Mouse (Mus musculus): ENCODE results near the gene Kantr.
"Not testable (repeated sequence)": the region's sequence is repeated elsewhere in the genome, so short reads cannot be mapped to it uniquely, and the experiment has no call there.

The Kantr gene

DNA sequence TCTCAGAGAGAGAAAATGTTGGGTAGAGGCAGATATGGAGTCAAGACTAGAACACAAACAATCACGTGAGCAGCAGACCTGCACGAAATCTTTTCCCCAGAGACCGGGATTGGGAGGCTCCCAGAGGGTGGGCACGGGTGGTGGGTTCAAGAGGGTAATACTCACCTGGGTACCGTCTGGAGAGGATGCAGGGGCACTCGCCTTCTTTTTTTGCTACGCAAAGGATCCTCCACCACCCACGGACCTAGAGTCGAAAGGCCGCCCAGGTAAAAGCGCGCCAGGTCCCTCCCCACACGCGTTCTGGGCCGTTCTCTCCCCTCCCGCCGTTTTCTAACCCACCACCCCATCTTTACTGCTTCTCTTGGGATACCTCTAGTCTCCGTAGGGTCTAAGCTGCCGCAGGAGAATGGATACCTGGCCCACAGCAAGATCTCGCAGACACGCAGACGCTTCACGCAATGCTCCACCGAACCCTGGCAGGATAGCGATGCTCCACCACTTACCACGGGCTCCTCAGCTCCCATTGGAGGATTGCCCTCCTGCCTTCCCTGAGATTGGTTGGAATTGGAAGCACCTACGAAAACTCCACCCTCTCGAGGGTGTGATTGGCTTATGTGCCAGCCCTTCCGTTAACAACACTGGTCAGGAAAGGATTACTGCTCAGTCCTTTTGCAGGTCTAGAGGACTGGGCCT, at the start of gene Kantr:
TSS of gene Kantr (minus strand) at position 500 of the 693 bp plus-strand sequence.
- in situ Hi-C loops (cut with MboI, MseI), result no loop called here

DNA sequence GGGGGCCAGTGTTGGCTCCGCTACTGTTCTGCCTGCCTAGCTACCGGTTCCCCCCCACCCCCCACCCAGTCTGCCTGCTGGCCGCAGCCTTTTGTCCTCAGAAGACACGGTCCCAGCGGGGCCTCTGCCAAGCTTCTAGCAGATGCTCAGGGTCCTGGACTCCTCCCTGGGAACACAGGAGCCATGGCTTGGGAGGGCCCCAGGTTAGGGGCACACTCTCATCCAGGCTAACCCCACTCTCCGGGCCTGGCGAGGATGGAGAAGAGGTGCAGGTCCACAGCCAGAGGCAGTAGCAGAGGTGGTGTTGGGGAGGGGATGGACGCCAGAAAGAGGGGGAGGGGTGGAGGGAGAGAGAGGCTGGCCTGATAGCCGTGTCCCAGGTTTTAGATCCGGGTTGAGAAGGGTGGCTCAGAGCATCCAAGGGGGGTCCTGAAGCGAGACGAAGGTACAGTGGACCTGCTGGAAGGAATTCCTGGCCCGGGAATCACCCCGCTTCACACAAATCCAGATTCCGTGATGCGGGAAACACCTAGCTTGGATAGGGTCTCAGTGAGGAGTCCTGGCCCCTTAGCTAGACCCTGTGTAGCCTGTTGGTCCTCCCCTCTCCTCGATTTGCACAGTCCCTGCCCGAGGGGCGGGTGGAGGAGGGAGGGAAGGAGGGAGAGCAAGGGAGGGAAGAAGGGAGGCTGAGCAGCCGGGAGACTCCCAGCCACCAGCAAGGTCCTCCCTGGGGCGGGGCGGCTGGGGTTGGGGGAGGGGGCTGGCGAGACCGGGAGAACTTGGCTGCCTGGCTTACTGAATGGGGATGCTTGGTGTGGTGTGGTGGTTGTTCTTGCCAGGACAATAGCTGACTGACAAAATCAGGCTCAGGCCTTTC, 41.3 kb upstream of the Kantr start, which contains the start of gene Gpr173:
TSS of gene Gpr173 (minus strand) at position 308 of the 877 bp plus-strand sequence.
- in situ Hi-C loops (cut with MboI, MseI), result no loop called here

DNA sequence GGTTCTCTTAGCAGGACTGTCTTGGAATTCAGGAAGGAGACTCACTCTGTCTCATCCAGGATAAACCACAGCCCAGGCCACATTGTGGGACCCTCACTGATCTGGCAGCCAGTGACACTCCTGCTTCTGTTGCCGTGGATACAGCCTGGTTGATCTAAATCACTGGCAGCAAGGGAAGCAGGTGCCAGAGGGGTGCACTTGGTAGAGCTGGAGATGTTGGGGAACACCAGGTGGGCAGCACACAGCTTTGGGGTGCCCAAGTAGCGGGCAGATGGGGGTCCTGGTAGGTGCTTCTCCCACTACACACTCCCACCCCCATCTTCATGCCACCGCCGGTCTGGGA, 40.7 kb upstream of the Kantr start:
- in situ Hi-C loops (cut with MboI, MseI), result no loop called here

DNA sequence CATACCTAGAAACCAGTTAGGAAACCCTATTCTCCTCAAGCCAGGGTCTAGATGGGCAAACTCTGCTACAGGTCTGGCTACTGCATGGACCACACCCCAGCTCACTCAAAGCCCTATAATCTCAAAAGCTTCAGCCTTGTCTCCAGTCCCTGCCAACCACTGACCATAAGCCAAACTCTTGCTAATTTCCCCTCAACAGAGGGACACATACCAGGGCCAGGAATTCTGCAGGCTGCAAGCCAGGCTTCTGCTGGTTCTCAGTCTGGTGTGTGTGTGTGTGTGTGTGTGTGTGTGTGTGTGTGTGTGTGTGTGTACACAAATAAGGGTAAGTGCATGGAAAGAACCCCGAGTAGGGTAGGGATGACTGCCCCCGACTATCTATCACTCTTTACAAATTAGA, 39.1 kb upstream of the Kantr start:
- in situ Hi-C loops (cut with MboI, MseI), result no loop called here

DNA sequence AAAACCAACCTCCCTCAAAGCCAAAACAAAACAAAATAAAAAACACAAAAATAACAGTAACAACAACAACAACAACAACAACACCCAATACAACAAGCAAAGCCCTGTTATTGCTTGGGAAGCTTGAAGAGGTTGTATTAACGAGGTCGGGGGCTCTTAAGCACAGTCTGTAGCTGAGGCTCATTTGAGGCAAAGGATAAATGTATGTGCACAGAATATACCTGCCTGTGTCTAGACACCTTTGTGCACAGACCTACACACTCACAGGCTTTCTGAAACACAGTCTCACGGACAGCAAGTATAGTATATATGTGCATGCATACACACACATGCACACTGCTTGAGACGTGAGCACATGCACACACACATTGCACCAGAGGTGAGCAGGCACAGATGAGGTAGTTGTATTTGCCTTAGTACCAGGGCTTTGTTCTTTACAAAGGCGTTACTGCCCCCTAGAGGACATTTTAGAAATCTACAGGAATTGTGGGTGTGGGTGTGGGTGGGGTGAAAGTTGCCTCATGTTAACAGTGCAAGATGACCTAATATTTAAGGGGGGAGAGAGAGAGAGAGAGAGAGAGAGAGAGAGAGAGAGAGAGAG, 25.4 kb upstream of the Kantr start:
- in situ Hi-C loops (cut with MboI, MseI), result no loop called here

DNA sequence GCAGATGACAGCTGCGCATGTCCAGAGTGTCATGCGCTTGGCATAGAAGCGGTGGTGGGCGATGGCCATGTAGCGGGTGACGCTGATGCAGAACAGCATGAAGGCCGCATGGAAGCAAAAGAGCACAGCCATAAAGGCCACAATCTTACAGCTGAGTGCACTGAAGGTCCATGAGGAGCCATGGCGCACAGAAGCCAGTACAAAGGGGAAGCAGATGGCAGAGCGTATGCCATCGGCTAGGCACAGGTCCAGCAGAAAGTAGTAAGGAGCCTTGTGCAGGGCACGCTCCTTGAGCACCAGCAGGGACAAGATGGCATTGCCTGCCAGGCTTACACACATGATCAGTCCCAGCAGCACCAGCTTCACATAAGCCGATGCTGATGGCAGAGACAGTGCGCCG, 19.7 kb upstream of the Kantr start:
- in situ Hi-C loops (cut with MboI, MseI), result loop anchor here (5.0 kb wide), 1 partner anchor 105 kb away; no protein-coding TSS in a partner anchor

DNA sequence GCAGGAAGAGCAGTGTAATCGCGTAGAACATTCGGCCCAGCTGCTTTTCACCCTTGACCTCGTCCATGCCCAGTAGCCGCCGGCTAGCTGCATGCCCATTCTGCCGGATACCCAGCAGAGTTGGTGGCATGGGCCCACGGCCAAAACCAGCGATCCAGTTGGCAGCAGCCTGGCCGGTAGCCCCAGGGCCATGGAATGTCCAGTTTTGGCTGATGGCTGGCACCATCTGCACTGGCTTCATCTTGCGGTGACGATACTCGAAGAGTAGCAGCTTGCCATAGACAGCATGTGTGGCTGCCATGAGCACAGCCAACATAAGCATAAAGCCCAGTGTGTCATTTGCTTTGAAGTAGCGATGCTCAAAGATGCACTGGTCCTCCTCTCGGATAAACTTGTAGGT, 19.3 kb upstream of the Kantr start:
- in situ Hi-C loops (cut with MboI, MseI), result loop anchor here (5.0 kb wide), 1 partner anchor 104 kb away; no protein-coding TSS in a partner anchor

DNA sequence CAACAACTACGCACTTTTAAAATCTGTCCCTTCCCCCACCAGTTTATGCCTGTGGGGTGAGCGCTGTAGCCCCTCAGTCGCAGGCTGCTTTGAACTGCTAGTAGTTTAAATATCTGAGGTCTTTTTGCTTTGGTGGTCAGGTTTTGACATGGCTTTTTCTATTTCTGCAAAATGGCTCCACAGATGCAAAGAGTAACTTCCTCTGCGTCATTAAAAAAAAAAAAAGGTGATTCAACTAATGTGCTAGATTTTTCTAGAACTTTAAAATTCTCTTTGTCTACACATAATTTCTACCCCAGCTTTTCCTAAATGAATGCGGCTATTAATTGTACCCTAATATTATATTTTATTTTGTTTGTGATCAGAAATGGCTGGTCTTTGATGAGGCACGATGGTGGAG, 15.6 kb upstream of the Kantr start:
- in situ Hi-C loops (cut with MboI, MseI), result no loop called here

DNA sequence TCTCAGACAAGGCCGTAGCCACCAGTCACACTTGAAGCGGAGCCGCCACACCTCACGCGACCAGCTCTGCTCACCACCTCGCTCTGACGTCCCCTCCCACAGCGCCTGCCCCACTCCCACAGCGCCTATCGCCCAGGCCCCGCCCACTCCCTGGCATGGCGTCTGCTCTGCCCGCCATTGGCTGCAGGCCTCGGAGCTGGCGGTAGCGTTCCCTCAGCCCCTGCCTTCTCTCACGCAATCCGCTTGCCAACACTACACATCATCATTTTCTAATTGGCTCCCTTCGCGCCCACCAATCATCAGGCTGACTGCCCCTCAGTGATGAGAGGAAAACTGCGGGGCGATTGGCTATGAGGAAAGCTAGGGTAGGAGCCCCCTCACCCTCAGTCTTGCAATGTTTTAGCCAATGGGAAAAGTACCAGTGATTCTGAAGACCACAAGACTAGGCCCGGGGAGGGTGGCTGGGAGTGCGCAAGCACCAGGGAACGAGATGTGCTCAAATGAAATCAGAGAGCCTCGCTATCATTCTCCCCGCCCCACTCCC, 15.1 kb upstream of the Kantr start, which contains the start of gene Tspyl2:
TSS of gene Tspyl2 (minus strand) at position 68 of the 544 bp plus-strand sequence.
- in situ Hi-C loops (cut with MboI, MseI), result no loop called here

DNA sequence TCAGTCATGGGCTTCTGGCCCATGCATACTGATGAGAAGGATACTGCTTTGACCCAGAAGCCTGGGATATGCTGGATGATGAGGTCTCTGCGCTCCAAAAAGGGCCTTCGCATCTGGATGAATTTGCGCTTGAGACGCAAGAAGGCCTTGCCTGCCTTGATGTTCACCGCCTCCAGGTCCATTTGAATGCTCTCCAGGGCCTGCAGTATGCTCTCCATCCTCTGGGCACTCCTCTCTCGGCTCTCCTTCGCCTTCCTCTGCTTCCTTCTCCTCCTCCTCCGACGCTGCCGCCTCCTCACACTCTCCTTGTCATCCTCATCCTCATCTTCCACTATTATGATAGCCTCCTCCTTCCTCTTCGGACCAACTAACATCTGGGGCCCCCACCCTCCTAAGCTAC, 14.2 kb upstream of the Kantr start:
- in situ Hi-C loops (cut with MboI, MseI), result no loop called here

DNA sequence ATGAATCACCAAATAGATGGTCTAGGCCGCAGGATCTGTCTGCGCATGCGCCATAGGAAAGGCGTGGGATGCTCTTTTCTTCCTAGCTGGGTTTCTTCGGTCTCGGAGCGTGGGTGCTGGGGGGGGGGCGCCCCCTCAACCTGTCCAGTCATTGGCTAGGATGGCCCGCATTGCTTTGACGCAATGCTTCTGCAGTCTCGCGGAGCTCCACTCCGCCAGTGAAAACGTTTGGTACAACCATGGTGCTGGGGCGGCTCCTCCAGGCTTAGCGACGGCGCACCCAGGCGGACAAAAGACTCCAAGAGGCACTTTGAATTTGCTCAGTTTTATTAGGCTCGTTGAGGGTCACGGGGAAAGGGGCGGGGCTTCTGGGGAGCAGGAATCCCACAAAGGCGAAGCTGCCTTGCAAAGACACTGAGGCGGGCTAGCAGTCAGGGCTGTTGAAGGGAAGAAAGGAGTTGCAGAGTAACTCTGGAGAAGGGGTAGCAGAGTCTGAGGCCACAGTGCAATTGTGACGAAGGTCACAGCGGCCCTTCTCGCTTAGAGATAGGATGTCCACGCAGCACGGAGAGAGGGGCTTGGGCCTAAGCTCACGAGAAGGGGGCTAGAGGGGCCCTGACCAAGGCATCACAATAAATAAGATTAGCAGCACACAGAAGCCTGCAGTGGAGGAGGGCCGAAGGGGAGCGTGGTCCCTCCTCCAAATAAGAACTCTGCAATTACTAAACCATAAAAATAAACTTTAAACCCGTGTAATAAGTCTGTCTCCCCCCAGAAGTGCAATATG, 9.4 kb upstream of the Kantr start:
- in situ Hi-C loops (cut with MboI, MseI), result no loop called here

DNA sequence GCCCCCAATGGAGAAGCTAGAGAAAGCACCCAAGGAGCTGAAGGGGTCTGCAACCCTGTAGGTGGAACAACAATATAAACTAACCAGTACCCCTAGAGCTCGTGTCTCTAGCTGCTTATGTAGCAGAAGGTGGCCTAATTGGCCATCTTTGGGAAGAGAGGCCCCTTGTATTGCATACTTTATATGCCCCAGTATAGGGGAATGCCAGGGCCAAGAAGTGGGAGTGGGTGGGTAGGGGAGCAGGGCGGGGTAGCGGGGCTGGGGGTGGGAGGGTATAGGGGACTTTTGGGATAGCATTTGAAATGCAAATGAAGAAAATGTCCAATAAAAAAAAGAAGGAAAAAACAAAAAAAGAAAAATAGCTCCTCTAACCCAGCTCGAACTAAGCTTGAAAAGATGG, 8.8 kb upstream of the Kantr start:
- in situ Hi-C loops (cut with MboI, MseI), result not testable (repeated sequence)

DNA sequence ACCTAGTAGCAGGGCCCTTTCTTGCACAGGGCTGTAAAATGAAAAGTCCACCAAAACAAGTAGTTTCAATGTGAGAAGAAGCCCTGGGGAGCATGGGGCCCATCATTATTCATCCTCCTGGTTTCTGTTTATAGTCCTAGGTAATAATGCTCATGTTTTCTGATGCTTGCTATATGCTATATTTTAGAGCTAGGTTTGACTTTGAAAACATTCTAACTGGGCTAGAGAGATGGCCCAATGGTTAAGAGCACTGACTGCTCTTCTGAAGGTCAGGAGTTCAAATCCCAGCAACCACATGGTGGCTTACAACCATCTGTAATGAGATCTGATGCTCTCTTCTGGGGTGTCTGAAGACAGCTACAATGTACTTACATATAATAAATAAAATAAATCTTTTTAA, 2.1 kb upstream of the Kantr start:
- in situ Hi-C loops (cut with MboI, MseI), result not testable (repeated sequence)

DNA sequence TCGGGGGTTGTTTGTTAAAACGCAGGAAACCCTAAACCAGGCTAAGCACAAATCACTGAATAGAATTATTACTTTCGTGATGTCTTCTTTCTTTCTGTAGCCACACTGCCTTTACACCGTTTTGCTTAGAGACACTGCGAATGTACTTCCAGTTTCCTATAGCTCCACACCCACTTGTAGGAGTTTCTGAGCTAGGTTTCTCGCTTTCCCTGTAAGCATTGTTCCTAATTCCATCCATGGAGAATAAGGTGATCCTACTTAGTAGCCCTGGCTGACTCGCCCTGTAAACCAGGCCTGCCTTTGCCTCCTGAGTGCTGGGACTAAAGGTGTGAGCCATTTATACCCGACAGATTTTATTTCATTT, 376 bp upstream of the Kantr start:
- in situ Hi-C loops (cut with MboI, MseI), result no loop called here

DNA sequence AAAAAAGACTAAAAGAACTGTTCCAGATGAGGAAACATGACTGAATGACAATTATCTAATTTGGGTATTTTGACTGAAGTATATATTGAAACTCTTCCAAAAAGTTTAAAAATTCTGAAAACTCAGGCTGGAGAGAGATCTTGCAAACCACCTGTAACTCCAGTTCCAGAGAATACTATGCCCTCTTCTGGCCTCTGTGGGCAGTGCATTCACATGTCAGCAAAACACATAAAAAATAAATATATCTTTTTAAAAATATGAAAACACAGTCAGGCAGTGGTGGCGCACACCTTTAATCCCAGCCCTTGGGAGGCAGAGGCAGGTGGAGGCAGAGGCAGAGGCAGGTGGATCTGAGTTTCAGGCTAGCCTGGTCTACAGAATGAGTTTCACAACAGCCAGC, 3.7 kb downstream of the Kantr start:
- in situ Hi-C loops (cut with MboI, MseI), result no loop called here

DNA sequence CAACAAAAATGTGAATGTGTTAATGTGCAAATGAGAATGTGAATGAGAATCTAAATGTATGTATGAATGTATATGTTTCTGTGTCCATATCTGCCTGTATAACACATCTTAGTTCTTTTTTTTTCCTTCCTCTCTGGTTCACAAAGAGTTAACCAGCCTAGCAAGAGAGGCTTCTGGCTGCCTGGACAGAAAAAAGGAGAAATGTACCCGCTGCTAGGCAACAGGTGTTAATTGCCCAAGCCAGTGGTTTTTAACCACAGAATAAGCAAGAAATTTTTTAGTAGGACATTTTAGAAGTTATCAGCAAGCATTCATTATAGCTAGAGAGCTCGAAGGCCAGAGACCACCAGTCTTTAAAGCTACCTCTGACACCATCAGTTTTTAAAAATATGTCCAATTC, 4.5 kb downstream of the Kantr start:
- in situ Hi-C loops (cut with MboI, MseI), result no loop called here

DNA sequence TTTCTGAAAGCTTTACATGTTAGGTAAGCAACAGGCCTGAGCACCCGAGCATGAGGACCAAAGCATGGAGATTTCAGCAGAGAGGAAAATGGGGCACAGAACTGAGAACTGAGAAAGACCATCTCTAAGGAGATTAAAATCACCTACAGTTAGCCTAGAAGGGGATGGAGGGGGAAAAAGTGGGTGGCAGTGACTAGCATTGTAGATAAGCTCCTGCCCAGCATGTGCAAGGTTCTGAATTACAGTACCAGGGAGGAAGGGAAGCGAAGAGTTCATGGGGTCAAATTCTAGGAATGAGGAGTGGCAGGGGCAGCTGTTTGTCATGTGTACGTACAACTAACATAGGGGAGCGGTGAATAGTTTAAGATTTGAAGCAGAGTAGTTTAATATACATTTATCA, 6.8 kb downstream of the Kantr start:
- in situ Hi-C loops (cut with MboI, MseI), result no loop called here

DNA sequence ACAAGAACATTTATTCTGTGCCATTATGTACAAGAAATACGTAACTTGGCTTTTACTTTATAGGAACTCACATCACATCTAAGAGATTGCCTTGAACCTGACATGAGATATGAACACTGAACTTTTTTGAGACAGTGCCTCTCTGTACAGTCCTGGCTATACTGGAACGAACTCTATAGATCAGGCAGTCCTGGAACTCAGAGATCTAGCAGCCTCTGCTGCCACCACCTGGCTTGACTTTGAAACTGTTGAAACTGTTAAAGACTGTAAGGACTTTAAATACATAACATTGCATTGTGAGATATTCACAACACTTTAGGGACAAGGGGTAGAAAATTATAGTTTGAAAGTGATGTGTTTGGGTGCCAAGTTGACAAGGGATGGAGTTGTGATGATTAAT, 19.4 kb downstream of the Kantr start:
- in situ Hi-C loops (cut with MboI, MseI), result no loop called here

DNA sequence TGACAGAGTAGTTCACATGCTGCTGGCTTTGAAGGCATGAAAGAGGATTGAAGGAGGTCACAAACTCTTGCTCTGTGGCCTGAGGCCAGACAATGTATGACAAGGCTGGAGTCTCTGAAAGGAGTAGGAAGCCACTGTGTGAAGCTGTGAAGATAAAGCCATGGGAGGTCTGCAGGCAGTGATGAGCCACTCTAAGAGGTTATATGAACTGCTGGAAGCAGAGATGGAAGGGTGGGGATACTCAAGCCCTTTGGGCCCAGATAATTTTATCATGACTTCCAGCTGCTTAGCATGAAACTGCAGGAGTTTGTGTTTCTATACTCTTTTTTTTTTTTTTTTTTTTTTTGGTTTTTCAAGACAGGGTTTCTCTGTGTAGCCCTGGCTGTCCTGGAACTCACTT, 19.9 kb downstream of the Kantr start:
- in situ Hi-C loops (cut with MboI, MseI), result no loop called here

DNA sequence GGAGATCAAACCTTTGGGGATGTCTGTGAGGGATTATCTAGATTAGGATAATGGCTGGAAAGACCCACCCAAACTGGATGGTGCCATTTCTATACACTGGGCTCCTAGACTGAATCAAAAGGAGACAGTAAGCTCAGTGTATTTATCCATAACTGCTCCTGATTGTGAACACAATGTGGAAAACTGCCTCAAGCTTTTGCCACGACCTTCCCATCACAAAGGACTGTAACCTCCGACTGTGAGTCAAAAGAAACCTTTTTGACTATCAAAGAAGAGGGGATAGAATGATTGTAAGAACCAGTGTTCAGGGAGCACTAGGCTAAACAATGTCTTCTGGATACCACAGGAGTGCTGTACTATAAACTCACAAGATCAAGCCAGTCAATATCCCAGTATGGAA, 21.1 kb downstream of the Kantr start:
- in situ Hi-C loops (cut with MboI, MseI), result no loop called here

DNA sequence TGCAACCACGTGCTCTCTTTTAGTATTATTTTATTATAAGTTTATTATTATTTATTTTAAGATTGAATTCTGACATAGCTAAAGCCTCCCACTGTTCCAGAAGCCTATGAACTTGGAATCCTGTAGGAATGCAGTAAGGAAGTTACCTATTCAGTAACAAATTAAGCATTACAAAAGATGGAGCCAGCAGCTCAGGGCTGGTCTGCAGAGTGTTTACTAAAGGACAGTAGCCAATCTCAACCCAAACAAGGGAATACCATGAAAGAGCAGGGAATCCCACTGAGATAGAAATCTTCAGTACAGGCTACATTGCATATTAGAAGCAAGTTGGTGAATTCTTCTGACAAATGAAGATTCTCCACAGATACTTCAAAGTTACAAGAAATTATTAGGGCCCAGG, 40.3 kb downstream of the Kantr start:
- in situ Hi-C loops (cut with MboI, MseI), result not testable (repeated sequence)

DNA sequence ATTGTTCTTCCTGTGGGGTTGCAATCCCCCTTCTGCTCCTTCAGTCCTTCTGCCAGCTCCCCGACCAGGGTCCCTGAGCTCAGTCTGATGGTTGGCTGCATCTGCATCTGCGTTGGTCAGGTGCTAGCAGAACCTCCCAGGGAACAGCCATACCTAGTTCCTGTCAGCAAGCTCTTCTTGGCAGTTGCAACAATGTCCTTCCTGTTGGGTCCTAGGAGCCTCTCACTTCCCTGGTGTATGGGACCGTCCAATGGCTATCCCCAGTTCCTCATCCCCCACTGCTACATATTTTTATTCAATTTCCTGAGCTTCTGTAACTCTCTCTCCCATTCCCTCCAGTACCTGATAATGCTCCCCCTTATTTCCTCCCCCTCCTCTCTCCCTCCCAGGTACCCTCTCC, 42.5 kb downstream of the Kantr start:
- in situ Hi-C loops (cut with MboI, MseI), result no loop called here
